Mouse (Mus musculus) forebrain, embryonic 12.5 days (tissue): ENCODE measurements at regions not wholly inside any gene's neighbourhood (a gene's known extent, or its start where the extent isn't known, plus 50 kb on each side); places are given as distances from the start of the nearest gene placed in this dataset.

Experiments
- ATAC-seq: fragments of 200-750 bp; cut with Nextera tagmentation; 2 replicates; pipeline ENCODE4 v1.8.0; 2017; ENCODE audit warnings: moderate TSS enrichment; ENCODE audit not compliant: low FRiP score
- H3K27ac ChIP-seq: fragments of 300-500 bp; sonication (generic); 2 replicates; pipeline ENCODE4 v1.5.1; 2016; ENCODE audit warnings: mild to moderate bottlenecking
- H3K27me3 ChIP-seq: fragments of 300-500 bp; sonication (generic); 2 replicates; pipeline ENCODE4 v1.6.1; 2016; ENCODE audit warnings: mild to moderate bottlenecking
- H3K36me3 ChIP-seq: fragments of 300-500 bp; sonication (generic); replicated peaks from 2 replicates; pipeline ENCODE4 v1.6.1; 2016; ENCODE audit warnings: mild to moderate bottlenecking
- H3K4me1 ChIP-seq: fragments of 300-500 bp; sonication (generic); 2 replicates; pipeline ENCODE4 v1.6.1; 2016
- H3K4me2 ChIP-seq: fragments of 300-500 bp; sonication (generic); 2 replicates; pipeline ENCODE4 v1.6.1; 2016; ENCODE audit warnings: mild to moderate bottlenecking, moderate library complexity
- H3K4me3 ChIP-seq: fragments of 300-500 bp; sonication (generic); replicated peaks from 2 replicates; pipeline ENCODE4 v1.5.1; 2016; ENCODE audit warnings: mild to moderate bottlenecking
- H3K9ac ChIP-seq: fragments of 300-500 bp; sonication (generic); 2 replicates; pipeline ENCODE4 v1.6.1; 2016; ENCODE audit warnings: mild to moderate bottlenecking
- H3K9me3 ChIP-seq: fragments of 300-500 bp; sonication (generic); 2 replicates; pipeline ENCODE4 v1.6.1; 2016
- WGBS: fragments of 180-500 bp; shearing (Covaris S2); methylation state at CpG from one replicate; pipeline ENCODE4 v1.1.7; 2016; 5-methylcytosine and 5-hydroxymethylcytosine counted together

DNA sequence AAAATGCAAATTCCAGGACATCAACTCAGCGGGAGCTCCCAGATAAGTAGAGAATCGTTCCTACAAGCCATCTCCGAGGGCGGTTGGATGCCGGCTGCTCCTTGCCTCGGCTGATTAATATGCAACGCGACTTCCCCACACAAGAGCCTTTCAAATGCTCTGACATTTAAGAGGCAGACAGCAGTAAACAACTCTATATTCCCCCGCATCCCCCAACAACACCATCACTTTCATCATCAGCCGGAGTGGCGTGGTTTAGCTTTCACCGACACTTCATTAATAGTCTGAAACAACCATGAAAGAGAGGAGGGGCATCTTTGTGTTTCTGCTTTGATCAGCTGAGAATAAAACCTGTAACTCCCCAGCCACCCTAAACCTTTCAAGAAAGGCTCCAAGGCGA, 53.7 kb upstream of the Rxfp2 start:
- H3K27ac ChIP-seq, result no peak overlapping the region
- H3K4me3 ChIP-seq, result no peak overlapping the region
- peak; percentile 78; the same call in 1 of the 2 replicates for ATAC-seq

More for the DNA sequence above, 53.7 kb upstream of the Rxfp2 start:
- Histone ChIP-seq H3K9ac (no peak overlapping the region), H3K4me2 (peak overlapping the region; percentile 30), H3K4me1 (peaks cover 9% of the 10 kb centered on the region), H3K9me3 (no peaks in the 10 kb centered on the region), H3K27me3 (no peaks in the 10 kb centered on the region), H3K36me3 (no peaks in the 10 kb centered on the region)
- WGBS, result 13% methylated on average over 13 of the region's 13 CpGs
